Mouse (Mus musculus) heart, embryonic 14.5 days (tissue): Measurements from ENCODE around the gene Neurod2. TPM values are rescaled to one million over a fixed set of nuclear protein-coding genes. Genes with fewer than 3 reads are reported as not detected.
A peak's percentile ranks its signal among the peaks of the same experiment; 100 is the strongest.

Experiments
- ATAC-seq: fragments of 200-750 bp; cut with Nextera tagmentation; 2 replicates; pipeline ENCODE4 v1.8.0; 2017; ENCODE audit warnings: low read depth, moderate TSS enrichment; ENCODE audit not compliant: insufficient number of reproducible peaks, insufficient read depth, low FRiP score
- H3K27ac ChIP-seq, 2 experiments: fragments of 200-500 bp in 1 of 2; fragments of 300-500 bp in 1 of 2; sonication (generic) in 1 of 2; replicated peaks in 1 of 2; 2 replicates each; pipeline ENCODE4 v1.5.1; 2012 to 2014; ENCODE audit warnings: low read depth in 2 of 2, low read length in 2 of 2, control low read depth in 1 of 2, mild to moderate bottlenecking in 1 of 2, mixed read lengths in 1 of 2; ENCODE audit not compliant: control insufficient read depth in 1 of 2, insufficient read depth in 1 of 2
- H3K27me3 ChIP-seq: fragments of 300-500 bp; sonication (generic); 2 replicates; pipeline ENCODE4 v1.6.1; 2014; ENCODE audit warnings: mild to moderate bottlenecking, low read length, control low read depth; ENCODE audit not compliant: control insufficient read depth, insufficient read depth
- H3K36me3 ChIP-seq: fragments of 300-500 bp; sonication (generic); 2 replicates; pipeline ENCODE4 v1.6.1; 2014; ENCODE audit warnings: mild to moderate bottlenecking, control low read depth, low read length, mixed read lengths; ENCODE audit not compliant: control insufficient read depth, insufficient read depth
- H3K4me1 ChIP-seq, 2 experiments: fragments of 200-500 bp in 1 of 2; fragments of 300-500 bp in 1 of 2; sonication (generic) in 1 of 2; 2 replicates each; pipeline ENCODE4 v1.6.1; 2012 to 2014; ENCODE audit warnings: low read length in 2 of 2, control low read depth in 1 of 2, mixed read lengths in 1 of 2; ENCODE audit not compliant: control insufficient read depth in 2 of 2, insufficient read depth in 2 of 2
- H3K4me2 ChIP-seq: fragments of 300-500 bp; sonication (generic); 2 replicates; pipeline ENCODE4 v1.6.1; 2014; ENCODE audit warnings: mild to moderate bottlenecking, low read length
- H3K4me3 ChIP-seq, 2 experiments: fragments of 200-500 bp in 1 of 2; fragments of 300-500 bp in 1 of 2; sonication (generic) in 1 of 2; 2 replicates each; pipeline ENCODE4 v1.5.1; 2012 to 2014; ENCODE audit warnings: low read length in 2 of 2, mild to moderate bottlenecking in 2 of 2, control low read depth in 1 of 2, low read depth in 1 of 2, moderate library complexity in 1 of 2; ENCODE audit not compliant: control insufficient read depth in 1 of 2, insufficient read depth in 1 of 2
- H3K9ac ChIP-seq: fragments of 300-500 bp; sonication (generic); 2 replicates; pipeline ENCODE4 v1.6.1; 2014; ENCODE audit warnings: mild to moderate bottlenecking, low read length
- H3K9me3 ChIP-seq: fragments of 300-500 bp; sonication (generic); 2 replicates; pipeline ENCODE4 v1.6.1; 2016; ENCODE audit warnings: low read length, control low read depth; ENCODE audit not compliant: control insufficient read depth
- WGBS: fragments of 180-500 bp; shearing (Covaris S2); extraction: QIAGEN DNeasy Blood & Tissue Kit; methylation state at CpG from one replicate; pipeline ENCODE4 v1.1.7; 2014; 5-methylcytosine and 5-hydroxymethylcytosine counted together
- polyA plus RNA-seq: library from polyadenylated mRNA; unstranded; fragments of >200 nt; fragmentation: Nextera tagmentation; extraction: Ambion mirVana; gene quantifications from 2 replicates; pipeline ENCODE4 v1.2.1, GENCODE M21; 2014

The Neurod2 gene
- polyA plus RNA-seq, 1 experiment from 2014 or later: not detected

- Histone ChIP-seq H3K4me3 (no peak overlapping the region), H3K4me2 (no peak overlapping the region), H3K9ac (no peak overlapping the region), H3K9me3 (no peaks in the 10 kb centered on the region), H3K36me3 (no peaks in the 10 kb centered on the region), H3K27ac (no peak overlapping the region), H3K27me3 (peaks cover 26% of the 10 kb centered on the region; the same call in 1 of the 2 replicates), H3K4me1 (peaks cover 4 to 5% of the 10 kb centered on the region in 2 experiments; a peak in 3 of 4 replicates)
- ATAC-seq: no peak
- 52% methylated on average over 7 of the region's 7 CpGs for WGBS
These were observed 41.5 kb downstream of the Neurod2 start for GRCm38 (mm10) chr11:98287961-98288360.

- no peak overlapping the region for H3K4me3 ChIP-seq
- H3K36me3 ChIP-seq: no peaks in the 10 kb centered on the region
- H3K4me2 ChIP-seq: no peak overlapping the region
- no peak for ATAC-seq
- no peak overlapping the region for H3K9ac ChIP-seq
- no peak overlapping the region for H3K27ac ChIP-seq
- H3K9me3 ChIP-seq: no peaks in the 10 kb centered on the region
- WGBS: 36% methylated on average over 5 of the region's 5 CpGs
- peaks cover 4 to 5% of the 10 kb centered on the region in 2 experiments; a peak in 3 of 4 replicates for H3K4me1 ChIP-seq
- H3K27me3 ChIP-seq: peaks cover 26% of the 10 kb centered on the region; the same call in 1 of the 2 replicates
These were observed 41.9 kb downstream of the Neurod2 start for GRCm38 (mm10) chr11:98287531-98287930.

DNA sequence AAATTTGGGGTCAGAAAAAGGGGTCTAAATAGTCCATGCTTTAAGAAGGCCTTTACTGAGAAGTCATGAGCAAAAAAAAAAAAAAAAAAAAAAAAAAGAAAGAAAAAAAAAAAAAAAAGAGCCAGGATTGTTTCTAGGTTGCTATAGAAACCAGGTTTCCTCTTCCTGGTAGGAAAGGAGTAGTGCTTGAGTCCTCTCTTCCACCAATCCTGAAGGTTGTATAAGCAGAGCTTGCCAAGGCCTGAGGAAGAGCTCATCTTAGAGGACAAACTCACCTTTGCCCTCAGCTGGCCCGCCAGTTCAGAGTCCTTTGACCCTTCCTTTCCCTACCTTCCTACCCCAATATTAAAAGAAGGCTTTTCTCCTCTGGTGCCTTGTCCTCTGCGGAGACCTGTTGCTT is 44.1 kb downstream of the Neurod2 start:
- no peak overlapping the region for H3K4me2 ChIP-seq
- 80% methylated on average over 2 of the region's 2 CpGs for WGBS
- no peak for ATAC-seq

GRCm38 (mm10) chr11:98284230-98284629 is 45.2 kb downstream of the Neurod2 start:
- 3% methylated on average over 16 of the region's 17 CpGs for WGBS
- Histone ChIP-seq H3K36me3 (peaks cover 9% of the 10 kb centered on the region), H3K27me3 (peaks cover 17% of the 10 kb centered on the region; the same call in 1 of the 2 replicates), H3K4me1 (peaks cover 4 to 5% of the 10 kb centered on the region in 2 experiments; a peak in 3 of 4 replicates), H3K9me3 (no peaks in the 10 kb centered on the region), H3K4me3 (peak overlapping the region; percentile 10 to 30), H3K9ac (no peak overlapping the region), H3K4me2 (peak overlapping the region; percentile 60), H3K27ac (no peak overlapping the region)
- no peak for ATAC-seq

More for the DNA sequence above, 44.1 kb downstream of the Neurod2 start:
- peaks cover 24% of the 10 kb centered on the region; the same call in 1 of the 2 replicates for H3K27me3 ChIP-seq
- no peak overlapping the region for H3K9ac ChIP-seq
- no peak overlapping the region for H3K4me3 ChIP-seq
- H3K36me3 ChIP-seq: 0 out of 2 replicates have a peak, but pooled peaks cover 4% of the 10 kb centered on the region
- no peaks in the 10 kb centered on the region for H3K9me3 ChIP-seq
- H3K4me1 ChIP-seq: peaks cover 4 to 5% of the 10 kb centered on the region in 2 experiments; a peak in 3 of 4 replicates
- no peak overlapping the region for H3K27ac ChIP-seq

- Histone ChIP-seq H3K9ac (no peak overlapping the region), H3K36me3 (peaks cover 14% of the 10 kb centered on the region), H3K27me3 (peaks cover 13% of the 10 kb centered on the region; the same call in 1 of the 2 replicates), H3K4me3 (no peak overlapping the region), H3K4me2 (no peak overlapping the region), H3K27ac (no peak overlapping the region), H3K9me3 (no peaks in the 10 kb centered on the region), H3K4me1 (peaks cover 4 to 5% of the 10 kb centered on the region in 2 experiments; a peak in 3 of 4 replicates)
- ATAC-seq: no peak
- 28% methylated on average over 9 of the region's 9 CpGs for WGBS
These were observed 45.7 kb downstream of the Neurod2 start for GRCm38 (mm10) chr11:98283740-98284139.

Other genes with a start within 250 kb of the Neurod2 start
- 14.9 and 17.7 TPM in 2 replicates for gene Fbxl20, start 179.2 kb downstream of the Neurod2 start, polyA plus RNA-seq
- 40.2 TPM in 2 replicates for gene Med1, start 136.4 kb downstream of the Neurod2 start, polyA plus RNA-seq
- gene Cdk12, start 126.6 kb downstream of the Neurod2 start, polyA plus RNA-seq: 9.8 and 9.9 TPM in 2 replicates
- 42.2 and 48.3 TPM in 2 replicates for gene Ppp1r1b, start 18.8 kb upstream of the Neurod2 start, polyA plus RNA-seq
- gene Stard3, start 28.7 kb upstream of the Neurod2 start, polyA plus RNA-seq: 33.1 and 35.4 TPM in 2 replicates
- 169 and 178 TPM in 2 replicates for gene Tcap, start 54.2 kb upstream of the Neurod2 start, polyA plus RNA-seq
- 0.70 and 0.86 TPM in 2 replicates for gene Pnmt, start 56.8 kb upstream of the Neurod2 start, polyA plus RNA-seq
- gene Pgap3, start 70.8 kb upstream of the Neurod2 start, polyA plus RNA-seq: 14.2 and 15.5 TPM in 2 replicates
- 54.5 and 55.1 TPM in 2 replicates for gene Erbb2, start 82.8 kb upstream of the Neurod2 start, polyA plus RNA-seq
- gene Mien1, start 109.3 kb upstream of the Neurod2 start, polyA plus RNA-seq: 120 and 138 TPM in 2 replicates
- gene Grb7, start 116.7 kb upstream of the Neurod2 start, polyA plus RNA-seq: 0.50 TPM in 1 of 2 replicates, not detected in the other
- gene Ikzf3, start 216.4 kb upstream of the Neurod2 start, polyA plus RNA-seq: 0.19 TPM in 1 of 2 replicates, not detected in the other
- gene Zpbp2, start 221.4 kb upstream of the Neurod2 start, polyA plus RNA-seq: 0.16 and 0.47 TPM in 2 replicates